Mouse (Mus musculus) megakaryocyte-erythroid progenitor cell, adult 5-6 weeks (primary cell): ENCODE results near the gene Foxa1. TPM values are rescaled to one million over a fixed set of nuclear protein-coding genes. Genes with fewer than 3 reads are reported as not detected.

Experiments used
- ATAC-seq: replicated peaks from 2 replicates; pipeline ENCODE4 v1.8.0; 2016; ENCODE audit warnings: mild to moderate bottlenecking, inconsistent platforms; ENCODE audit not compliant: severe bottlenecking, poor library complexity, low FRiP score, low TSS enrichment
- total RNA-seq, 2 experiments: library from RNA; stranded (forward) in 1 of 2; stranded (reverse) in 1 of 2; fragments of 200-1000, 215-1000 nt in 1 of 2; fragments of >200 nt in 1 of 2; fragmentation: Nextera tagmentation in 1 of 2; gene quantifications; 2 replicates each; pipeline ENCODE4 v1.2.3; 2014 to 2017

The Foxa1 gene
- total RNA-seq, 2 experiments from 2014 or later, result not detected

DNA sequence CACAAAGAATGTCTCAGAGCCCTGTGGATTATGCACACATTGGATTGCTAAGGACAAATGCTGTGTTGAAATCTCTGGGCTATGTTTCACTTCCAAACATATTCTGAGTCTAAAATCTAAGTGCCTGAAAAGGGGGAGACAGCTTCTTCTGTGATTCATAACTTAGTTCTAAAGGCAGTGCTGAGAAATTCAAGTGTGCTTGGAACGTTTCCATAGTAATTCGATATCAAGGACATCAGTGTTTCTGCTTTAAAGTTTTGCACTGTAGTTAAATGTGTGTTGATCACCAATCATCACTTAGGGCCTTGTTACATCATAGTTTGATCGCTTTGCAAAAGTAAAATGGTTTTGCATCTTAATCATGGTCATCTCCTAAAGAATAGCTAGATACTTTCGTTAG lies 37.0 kb downstream of the Foxa1 start:
- ATAC-seq, result no peak

DNA sequence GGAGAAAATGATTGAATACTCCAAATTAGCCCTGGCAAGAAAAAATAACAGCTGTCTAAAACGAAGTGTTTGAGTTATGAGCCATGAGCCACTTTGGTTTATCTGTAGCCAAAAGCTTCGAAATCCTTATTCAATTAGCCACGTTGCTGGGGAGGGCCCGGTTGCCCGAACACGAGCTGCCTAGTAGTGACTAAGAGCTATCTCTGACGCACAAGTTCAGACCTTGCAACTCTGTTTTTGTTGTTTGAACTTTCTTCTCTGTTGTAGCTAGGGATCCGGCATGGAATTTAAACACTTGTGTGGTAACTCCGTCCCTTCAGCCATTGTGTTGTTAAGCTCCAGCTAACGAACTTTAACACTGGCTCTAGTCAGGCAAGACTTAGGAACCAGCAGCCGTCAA lies 37.8 kb downstream of the Foxa1 start:
- ATAC-seq, result no peak

DNA sequence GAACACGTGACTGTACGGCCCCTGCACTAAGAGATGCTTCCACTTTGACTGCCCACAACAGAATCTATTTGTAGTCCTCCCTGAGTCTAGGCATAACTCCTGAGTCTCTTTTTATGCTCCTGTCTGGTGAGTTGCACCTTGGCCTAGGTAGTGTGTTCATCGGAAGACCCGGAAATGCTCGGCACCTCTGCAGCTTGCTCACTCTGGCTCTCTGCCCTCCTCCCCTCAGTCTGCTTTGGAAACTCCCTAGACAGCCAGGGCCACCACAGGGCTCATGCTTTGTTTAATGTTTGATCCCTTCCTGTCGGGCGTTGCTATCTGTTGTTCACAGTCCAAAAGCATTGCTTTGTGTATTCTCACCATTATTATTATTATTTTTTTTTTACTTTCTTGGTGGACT lies 41.4 kb downstream of the Foxa1 start:
- no peak for ATAC-seq

DNA sequence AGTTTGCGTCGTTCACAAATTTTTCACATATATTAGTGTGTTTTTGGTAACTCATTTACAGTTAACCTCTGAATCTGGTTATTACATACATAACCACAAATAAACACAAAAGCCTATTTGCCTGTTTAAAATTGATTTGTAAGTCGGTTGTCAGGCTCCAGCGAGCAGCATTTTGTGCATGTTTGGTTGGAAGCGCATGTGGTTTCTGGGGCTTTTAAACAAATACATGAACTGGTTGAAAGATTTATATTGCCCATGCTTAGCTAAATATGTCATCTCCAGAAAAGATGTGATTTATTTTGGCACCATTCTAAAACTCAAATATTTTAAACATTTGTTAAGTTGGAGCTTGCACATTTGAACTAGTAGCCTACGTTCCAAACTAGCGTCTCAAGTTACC lies 46.5 kb downstream of the Foxa1 start:
- no peak for ATAC-seq

DNA sequence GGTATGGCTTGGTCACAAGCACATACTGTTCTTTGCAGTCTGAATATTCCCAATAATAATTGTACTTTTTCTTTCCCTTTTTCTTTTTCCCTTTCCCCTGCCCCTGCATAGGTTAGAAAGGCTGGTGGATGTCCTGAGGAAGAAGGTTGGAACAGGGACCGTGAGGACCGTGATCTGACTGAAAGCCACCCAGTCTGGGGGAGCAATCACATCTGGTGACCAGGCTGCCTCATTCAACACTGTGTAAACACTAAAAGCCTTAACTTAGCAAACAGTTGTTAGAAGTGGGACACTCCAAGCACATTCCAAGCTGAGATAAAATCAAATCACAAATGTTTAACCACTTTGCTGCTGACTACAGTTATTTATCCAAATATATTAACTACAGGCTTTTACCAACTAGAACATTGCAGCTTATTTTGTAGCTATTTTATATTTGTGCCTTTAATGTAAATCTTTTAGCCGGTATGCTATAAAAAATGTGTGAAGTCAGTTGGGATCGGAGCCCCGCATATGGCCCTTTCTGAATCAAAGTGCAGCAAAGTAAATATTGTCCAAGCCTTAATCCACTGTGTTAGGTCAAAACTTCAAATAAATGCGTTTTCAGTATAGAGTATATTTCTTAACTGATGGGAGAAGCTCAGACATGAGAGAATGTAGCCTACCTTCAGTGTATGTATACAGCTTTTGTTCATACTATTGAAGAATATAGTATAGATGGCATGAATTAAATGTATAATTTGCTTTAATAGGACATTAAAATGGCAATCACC lies 50.2 kb downstream of the Foxa1 start:
- no peak for ATAC-seq

Other genes starting within 250 kb of the Foxa1 start
- gene Ttc6, start 17.2 kb upstream of the Foxa1 start, total RNA-seq (2014; fragmentation: Nextera tagmentation), result not detected in 2 replicates
- gene Ttc6, start 17.2 kb upstream of the Foxa1 start, total RNA-seq (2017), result not detected in 2 replicates